Mouse (Mus musculus): ENCODE measurements around the gene Mrpl38.
"Not testable (repeated sequence)": the region's sequence is repeated elsewhere in the genome, so short reads cannot be mapped to it uniquely, and the experiment has no call there.

Mrpl38 gene

DNA sequence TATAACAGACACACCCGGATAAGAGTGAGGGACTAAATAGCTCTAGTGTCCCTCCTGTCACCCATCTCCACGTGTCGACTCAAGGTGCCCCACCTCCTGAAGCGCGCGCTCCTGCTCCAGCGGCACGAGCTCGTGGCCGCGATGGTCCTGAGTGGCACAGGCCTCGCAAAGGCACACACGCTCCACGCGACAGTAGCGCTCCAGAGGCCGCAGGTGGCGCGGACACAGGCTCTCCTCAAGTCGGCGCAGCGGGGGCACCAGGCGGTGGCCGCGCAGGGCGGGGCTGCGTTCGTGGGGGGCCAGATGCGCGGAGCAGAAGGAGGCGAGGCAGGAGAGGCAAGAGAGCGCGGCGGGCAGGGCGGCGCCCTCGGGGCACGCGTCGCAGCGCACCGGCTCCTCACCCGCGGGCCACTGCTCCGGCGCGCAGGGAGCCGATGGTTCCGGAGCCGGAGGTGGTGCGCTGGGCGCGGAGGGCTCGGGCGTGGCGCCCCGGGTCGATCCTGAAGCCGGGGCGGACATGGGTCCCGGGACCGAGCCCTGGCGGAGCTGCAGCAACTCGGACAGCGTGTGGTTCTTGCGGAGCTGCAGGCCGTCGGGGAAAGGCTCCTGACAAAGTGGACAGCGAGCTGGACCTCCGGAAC lies 29.1 kb downstream of the Mrpl38 start:
- no peak for DNase-seq

DNA sequence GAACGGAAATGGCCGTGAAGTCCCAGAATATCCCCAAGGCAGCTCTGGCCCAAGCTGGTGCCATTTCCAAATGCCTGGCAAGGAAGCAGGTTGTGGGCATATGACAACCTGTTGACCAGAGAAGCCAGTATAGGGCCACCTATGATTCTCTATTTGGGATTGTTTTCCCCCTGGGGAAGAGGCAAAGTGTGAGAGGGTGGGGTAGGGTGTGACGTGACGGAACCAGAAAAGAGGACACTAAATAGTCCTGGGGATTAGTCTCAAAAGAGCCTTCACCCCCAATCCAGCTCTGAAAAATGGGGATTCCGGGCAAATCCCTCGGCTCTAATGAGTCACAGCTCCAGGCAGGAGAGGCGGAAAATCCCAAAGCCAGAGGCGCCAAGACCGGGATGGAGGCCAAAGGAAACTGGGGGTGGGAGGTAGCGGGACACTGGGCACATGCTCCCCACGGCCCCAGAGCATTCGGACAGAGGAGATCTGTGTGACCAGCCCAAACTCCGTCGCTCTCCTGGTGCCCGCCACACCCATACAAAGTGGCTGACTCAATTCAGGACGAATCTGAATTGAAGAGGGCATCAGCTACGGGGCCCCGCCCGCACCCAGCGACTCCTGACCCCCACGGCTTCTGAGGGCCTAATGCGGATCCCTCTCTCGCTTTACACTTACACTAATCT lies 30.1 kb downstream of the Mrpl38 start:
- DNase-seq, result peak; percentile 72

DNA sequence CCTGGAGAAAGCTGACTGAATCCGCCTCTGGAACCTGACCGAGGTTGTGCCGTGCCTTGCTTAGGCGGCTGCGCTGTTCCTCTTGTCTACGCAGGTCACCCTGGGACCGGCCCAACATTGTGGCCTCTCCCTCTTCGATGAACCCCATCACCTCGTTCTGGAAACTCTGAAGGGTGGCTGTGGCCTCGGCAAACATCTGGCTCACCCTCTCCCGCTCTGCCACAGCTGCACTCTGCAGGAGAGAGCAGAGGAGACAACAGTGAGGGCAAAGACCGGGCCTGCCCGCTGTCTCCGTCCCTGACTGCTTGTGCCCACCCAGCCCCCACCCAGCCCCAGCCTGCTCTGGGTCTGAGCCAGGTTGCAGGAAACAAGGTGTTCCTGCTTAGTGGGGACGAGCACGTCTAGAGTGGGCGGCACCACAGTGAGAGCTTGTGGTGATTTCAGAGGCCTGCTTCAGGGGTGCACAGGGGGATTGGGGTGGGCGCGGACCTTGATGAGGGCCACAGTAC lies 30.8 kb downstream of the Mrpl38 start:
- no peak for DNase-seq

DNA sequence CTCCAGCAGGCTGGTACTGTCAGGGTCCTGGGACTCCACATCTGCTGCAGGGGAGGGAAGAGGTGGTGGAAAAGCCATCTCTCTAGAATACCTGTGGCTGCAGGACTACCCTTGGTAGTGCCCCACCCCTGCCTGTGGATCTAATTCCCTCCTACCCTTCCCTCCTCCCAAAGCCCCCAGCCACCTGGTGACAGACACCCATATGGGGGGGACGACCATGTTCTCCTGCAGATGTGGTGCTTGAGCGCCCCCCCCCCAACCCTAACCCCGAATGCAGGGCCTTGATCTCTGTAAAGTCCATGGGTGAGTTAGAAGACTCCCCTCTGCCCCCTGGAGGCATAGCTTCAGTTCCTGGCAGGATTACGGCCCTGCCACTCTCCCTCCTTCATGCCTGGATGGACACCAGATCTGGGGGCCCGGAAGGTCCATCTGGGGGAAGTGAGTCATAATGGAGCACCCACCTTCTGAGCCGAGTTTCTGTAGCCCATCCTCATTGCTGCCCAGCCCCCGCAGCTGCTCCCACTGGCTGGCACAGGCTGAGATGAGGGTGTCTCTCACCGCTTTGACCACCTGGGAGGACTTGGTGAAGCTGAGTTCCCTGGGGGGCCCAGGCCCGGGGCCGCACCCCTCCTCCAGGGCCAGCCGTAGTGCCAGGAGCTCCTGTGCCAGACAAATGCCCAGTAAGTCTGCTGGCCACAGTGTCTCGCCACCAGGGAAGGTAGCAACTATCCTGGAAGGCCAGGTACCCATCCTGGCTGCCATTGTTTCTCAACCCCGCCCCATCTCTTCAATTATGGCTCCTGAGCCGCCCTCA lies 31.5 kb downstream of the Mrpl38 start:
- DNase-seq, result no peak

DNA sequence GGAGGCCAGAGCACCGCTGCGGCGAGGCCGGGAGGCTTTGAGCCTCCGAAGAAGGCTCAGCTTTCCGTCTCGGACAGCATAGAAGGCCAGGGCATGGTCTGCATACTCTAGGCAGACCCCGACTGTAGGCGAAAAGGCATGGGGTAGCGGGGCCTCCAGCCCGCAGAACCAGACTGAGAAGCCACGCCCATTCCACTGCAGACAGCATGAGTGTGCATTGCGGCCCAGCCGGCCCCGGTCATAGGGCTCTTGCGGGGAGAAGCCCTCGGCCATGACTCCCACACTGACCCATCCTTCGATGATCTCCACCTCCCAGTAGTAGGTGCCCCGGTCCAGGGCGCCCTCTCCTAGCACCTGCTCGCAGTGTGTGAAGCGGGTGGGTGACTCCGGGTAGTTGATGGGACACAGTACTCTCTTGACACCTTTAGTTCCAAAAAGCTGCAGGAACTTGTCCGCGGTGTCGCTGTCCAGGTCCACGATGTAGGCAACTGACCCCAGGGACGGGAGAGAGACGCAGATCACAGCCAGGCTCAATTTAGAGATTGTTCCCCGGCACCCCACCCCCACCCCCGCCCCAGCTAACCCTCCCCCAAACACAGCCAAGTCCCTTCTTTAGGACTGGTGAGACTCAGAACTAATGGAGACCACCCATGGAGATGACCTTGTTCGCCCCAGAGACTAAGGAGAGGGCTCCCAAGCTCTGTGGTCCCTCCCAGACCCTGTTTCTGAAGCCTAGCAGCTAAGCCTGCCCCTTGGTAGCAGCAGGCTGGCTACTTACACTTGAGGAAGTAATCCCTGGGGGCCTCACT lies 32.3 kb downstream of the Mrpl38 start:
- DNase-seq, result no peak

DNA sequence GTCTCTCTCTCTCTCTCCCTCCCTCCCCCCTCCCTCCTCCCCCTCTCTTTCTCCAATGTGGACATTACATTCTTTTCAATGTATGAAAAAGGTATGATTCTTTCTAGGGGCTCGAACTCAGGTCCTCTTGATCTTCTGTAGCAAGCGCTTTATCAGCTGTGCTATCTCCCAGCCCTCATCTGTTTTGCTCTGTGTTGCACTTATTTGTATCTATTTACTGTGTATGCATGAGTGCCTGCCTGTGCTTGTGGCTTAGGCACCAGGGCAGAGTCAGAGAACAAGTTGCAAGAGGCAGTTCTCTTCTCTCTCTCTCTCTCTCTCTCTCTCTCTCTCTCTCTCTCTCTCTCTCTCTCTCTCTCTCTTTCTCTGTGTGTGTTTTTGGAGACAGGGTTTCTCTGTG lies 33.6 kb downstream of the Mrpl38 start:
- DNase-seq, result no peak

DNA sequence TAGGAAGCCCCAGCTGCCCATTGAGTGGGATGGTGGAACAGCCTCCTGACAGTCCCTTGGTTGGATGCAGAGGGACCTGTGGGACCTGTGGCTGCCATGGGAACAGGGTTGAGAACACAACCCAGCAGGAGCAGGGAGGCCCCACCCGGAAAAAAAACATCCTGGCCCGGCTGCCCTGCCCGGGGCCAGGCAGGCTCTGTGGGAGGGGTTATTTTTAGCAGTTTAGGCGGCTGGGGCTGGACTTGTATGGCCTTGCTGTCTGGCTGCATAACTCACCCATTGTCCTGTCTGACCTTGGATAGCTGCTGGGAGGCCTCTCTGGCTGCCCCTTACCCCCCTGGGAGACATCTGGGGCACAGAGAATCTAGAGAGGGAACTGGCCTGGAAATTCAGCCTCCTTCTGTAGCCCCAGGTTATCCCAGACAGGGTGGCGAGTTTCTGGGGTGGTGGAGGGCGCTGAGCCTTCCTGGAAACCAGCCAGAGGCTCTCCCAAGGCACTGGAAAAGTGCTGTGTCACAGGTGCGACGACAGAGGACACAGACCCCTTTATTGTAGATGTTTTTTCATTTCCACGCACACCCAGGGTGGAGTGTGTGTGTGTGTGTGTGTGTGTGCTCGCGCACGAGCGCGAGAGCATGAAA lies 34.5 kb downstream of the Mrpl38 start:
- DNase-seq, result peak; percentile 60

DNA sequence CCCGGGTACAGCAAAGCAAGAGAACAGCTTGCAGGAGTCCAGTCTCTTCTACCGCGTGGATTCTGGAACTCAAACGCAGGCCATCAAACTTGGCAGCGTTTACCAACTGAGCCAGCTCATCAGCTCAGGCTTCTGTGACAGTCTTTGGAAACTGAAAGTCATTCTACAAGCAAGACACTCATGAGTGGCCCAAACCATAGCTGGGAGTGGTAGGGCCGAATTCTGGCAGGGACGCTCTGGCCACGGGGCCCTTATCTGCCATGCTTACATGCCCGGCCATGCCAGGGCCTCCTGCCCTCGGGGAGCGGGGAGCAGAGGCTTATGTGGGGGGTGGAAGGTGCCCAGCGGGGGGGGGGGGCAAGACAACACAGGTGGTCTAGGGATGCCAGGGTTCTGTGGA lies 35.1 kb downstream of the Mrpl38 start:
- DNase-seq, result no peak

DNA sequence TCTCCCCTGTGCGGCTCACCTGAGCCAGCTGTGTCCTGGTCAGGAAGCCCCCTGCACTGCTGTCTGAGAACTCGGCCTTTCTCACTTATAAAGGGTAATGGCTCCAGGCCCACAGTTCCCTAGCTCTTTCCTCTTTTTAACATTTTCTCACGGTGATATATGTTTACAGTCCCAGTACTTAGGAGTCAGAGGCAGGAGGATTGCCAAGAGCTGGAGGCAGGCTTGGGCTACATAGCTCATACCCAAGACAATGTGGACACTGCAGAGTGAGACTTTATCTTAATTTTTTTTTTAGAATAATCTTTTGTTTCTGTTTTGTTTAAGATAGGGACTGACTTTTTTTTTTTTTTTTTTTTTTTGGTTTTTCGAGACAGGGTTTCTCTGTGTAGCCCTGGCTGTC lies 36.2 kb downstream of the Mrpl38 start:
- no peak for DNase-seq

DNA sequence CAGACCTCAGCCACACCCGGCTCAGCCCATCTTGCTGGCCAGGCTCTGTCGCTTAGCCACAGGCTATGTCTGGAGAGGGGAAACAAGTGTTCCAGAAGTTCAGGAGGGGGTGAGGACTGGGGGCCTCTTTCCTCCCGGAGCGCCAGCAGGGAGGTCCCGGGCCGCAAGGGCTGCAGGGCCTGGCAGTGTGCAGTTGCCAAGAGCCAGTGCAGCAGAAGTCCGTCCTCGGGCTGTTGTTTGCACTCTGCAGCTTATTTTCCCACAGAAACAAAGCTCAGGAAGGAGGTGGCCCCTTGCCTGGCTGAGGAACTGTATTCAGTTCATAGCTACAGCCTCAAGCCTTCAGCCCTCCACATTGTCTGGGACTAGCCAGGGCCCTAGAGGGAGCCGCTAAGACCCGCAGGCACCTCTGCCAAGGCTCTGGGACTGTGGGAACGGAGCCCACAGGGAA lies 36.7 kb downstream of the Mrpl38 start:
- DNase-seq, result peak; percentile 59

DNA sequence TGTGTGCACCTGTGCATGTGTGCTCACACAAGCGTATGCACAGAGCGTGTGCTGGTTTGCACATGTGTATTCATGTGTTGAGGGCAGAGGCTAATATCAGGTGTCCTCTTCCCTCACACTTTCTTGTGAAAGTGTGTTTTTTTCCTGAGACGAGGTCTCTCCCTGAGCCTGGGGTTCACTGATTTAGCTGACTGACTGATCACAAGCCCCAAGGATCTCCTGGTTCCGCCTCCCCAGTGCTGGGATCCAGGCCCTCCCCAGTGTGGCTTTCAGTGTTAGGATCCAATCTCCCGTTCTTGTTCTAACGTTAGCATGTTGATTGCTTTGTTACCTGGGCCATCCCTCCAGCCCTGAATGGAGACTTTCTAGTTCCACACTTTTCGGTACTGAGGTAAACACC lies 37.8 kb downstream of the Mrpl38 start:
- DNase-seq, result no peak

DNA sequence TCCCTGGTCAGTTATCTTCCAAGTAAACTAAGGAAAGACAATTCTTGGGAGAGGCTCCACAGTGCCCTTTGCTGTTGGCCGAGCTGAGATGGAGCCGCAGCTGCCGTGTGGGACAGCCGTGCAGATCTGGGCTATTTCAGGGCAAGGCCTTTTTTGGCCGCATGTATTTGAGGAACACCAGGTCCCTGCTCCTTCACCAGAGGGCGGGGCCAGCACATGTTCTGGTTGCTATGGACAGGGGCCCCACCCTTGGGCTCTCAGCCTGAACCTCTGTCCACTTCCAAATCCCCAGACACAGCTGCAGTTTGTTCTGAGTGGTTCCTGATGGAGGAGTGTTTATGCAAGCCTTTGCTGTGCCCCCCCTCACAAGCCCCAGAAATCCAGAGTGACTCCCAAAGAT lies 38.3 kb downstream of the Mrpl38 start:
- peak; percentile 68 for DNase-seq

DNA sequence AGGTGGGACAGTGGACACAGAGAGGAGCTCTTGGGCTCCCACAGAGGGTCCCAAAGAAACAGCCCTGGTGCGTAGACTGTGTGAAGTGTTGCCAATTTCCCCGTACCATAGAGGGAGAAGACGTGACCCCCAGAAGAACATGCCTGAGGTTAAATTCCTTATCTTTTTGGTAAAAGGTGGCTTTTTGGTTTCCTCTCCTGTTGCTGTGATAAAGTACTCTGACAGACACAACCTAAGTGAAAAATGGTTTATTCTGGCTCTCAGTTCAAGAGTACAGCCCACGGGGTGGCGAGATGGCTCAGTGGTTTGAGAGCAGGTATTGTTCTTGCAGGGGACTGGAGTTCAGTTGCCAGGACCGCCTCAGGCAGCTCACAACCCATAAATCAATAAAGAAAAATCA lies 39.2 kb downstream of the Mrpl38 start:
- DNase-seq, result no peak

DNA sequence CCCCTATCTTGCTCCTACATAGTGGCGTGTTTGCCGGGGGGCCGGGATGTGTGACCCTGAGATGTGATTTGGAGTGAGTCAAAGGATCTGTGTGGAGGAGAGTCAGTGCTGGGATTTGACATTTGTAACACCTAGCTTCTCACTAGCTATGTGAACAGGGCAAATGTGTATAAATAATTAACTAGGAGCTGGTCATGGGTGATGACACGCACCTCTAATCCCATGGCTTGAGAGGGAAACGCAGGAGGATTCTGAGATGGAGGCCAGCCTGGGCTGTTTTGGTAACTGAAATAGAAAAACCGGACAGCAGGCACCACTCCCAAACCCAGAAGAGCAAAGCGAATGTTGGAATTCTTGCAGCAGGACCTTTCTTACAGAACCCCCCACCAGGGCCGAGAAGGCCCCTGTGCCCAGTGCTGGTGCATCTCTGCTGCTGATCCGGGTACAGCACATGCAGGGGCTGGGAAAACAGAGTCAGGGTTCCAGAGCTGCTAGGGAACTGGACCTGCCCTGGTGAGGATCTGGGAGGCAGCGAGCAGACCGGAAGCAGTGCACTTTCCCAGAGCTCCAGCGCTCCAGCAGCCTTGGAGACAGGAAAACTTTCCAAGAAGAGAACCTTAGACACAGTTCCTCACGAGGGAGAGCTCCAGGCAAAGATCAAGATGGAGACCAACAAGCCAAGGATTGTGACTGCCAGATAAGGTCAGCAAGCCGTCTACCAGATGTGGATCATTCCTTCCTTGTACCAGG lies 39.8 kb downstream of the Mrpl38 start:
- DNase-seq, result no peak

DNA sequence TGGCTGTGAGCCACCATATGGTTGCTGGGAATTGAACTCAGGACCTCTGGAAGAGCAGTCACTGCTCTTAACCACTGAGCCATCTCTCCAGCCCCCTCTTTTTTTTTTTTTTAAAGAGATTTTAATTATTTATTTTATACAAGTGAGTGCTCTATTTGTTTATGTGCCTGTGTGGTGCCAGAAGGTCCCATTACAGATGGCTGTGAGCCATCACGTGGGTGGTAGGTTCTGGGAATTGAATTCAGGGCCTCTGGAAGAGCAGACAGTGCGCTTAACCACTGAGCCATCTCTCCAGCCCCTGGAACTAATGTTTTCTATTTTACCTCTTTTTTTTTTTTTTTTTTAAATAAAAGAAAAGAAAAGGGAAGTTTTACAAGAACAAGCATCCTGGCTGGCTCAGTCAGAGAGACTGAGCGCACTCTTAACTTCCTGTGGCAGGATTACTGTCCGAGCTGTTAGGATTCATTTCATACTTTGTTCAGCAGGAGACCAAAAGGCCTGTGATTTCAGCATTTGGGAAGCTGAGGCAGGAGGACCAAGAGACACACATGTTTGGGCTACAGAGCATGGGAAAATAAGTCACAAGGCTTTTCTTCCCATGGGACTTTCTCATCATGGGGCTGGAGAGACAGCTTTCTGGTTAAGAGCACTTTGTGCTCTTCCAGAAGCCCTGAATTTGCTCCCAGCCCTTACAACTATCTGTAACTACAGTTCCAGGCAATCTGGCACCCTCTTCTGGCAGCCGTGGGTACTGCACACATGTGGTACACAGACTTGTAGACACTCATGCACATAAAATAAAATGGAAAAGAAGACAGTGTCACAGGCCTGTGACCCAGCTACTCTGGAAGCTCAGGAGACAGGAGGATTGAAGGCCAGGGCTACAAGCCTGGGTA lies 42.2 kb downstream of the Mrpl38 start:
- no peak for DNase-seq

DNA sequence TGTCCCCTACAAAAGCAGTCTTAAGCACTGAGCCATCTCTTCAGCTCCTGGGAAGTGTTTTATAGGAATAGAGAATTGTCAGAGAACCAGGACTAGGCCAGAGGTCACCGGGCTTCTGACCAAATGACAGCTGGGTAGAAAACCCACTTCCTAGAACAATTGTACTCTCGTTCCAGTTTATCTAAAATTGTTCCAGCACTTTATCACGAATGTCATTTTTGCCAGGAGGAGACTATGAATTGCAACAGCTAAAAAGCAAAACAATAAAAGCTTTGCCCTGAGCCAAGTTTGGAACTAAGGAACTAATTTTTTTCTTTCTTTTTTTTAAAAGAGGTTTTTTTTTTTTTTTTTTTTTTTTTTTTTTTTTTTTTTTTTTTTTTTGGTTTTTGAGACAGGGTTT lies 43.1 kb downstream of the Mrpl38 start:
- DNase-seq, result peak; percentile 71

DNA sequence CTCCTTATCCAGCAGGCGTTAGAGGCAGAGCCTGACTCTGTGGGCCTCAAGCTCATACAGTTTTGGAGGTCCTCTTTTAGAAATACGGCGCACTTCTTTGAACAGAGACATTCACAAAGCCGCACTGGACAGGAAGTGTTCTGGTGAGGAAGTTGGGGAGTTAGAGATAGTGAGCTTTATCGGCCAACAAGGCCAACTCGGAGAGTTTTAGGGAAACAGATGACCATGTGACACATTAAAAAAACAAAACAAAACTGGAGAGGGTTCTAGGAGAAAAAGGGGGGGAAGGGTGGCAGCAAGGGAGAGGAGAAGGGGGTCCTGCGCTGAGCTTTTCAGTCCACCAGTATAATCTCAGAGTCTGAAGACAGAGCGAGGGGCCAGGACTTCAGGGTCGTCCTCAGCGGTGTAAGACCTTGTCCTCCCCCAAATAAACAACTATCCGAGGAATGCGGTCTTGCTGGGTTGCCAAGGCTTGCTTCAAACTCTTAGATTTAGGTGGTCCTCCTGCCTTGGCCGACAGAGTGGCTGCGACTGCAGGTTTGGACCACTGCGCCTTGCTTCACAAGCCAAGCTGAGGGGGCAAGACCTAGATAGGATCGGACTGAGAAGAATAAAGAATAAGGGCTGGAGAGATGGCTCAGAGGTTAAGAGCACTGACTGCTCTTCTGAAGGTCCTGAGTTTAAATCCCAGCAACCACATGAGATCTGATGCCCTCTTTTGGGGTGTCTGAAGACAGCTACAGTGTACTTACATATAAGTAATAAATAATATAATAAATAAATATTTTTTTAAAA lies 44.7 kb downstream of the Mrpl38 start:
- no peak for DNase-seq

DNA sequence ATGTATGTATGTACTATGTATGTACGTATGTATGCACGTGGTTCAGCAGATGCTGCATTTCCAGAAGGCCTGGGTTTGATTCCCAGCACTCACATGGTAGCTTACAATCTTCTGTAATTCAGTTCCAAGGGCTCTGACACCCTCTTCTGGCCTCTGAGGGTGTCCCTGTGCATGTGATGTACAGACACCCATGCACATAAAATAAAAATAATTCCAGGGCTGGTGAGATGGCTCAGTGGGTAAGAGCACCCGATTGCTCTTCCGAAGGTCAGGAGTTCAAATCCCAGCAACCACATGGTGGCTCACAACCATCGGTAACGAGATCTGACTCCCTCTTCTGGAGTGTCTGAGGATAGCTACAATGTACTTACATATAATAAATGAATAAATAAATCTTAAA lies 45.7 kb downstream of the Mrpl38 start:
- DNase-seq, result not testable (repeated sequence)

DNA sequence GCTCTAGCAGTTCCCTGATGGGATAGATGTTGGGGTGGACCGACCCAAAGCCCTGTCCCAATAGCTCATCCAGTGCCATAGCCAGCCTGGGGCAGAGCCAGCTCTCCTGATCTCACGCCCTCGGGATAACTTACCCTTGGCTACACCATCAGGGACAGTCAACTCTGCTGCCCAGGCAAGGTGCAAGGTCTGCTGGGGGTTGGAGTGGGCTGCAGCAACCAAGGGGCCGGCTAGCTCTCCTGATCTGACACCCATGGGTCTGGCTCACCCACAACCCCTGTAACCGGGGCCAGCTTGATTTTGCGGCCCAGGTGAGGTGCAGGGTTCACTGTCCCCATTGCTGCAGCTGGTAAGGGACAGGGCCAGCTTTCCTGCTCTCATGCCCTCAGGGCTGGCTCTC lies 47.1 kb downstream of the Mrpl38 start:
- DNase-seq, result no peak

DNA sequence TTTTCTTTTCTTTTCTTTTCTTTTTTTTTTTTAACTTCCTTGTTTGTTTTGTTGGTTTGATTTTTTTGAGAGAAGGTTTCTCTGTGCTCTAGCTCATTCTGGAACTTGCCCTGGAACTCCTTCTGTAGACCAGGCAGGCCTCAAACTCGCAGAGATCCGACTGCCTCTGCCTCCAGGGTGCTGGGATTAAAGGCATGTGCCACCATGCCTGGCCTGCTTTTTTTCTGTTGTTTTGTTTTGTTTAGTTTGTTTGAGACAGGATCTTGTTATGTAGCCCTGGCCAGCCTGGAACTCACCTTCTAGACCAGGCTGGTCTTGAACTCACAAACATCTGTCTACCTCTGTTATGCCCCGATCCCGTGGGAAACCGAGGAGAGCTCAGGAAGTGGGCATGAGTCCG lies 49.1 kb downstream of the Mrpl38 start:
- DNase-seq, result no peak

Data from lung, postnatal 14 days (tissue).